ENCODE assay signal across 8 mouse cellular contexts in genomic region chr12:80945996-80946355, GRCm38 (mm10). TPM values are rescaled to one million over a fixed set of nuclear protein-coding genes. Genes with fewer than 3 reads are reported as not detected.
DNase-seq lines count a peak whose midpoint lies in the region; ATAC-seq and TF ChIP-seq lines count a peak whose summit lies in the region.

No protein-coding gene starts in this region.

- no peak for TF ChIP-seq CTCF in cortical plate, adult 2 months (IDR thresholded peaks at IDR 0.05; ENCODE audit: extremely low read depth, insufficient read depth, low read length)

- peak overlapping the region; percentile 93 for H3K4me3 ChIP-seq in cortical plate, adult 2 months (ENCODE audit: insufficient read depth, low read length)

- peak; percentile 85 for ATAC-seq in activated CD4-positive, CD25-positive, alpha-beta regulatory T cell, adult 4 months
- peak; percentile 80 for ATAC-seq in megakaryocyte-erythroid progenitor cell, adult 5-6 weeks (replicated peaks; ENCODE audit: low FRiP score, low TSS enrichment, poor library complexity, severe bottlenecking)

- peaks cover 5% of the 10 kb centered on the region for H3K4me1 ChIP-seq in cortical plate, adult 2 months (ENCODE audit: control insufficient read depth, insufficient read depth, low read length)

- peak; percentile 86 to 93 for DNase-seq in gastrocnemius, adult 8-10 months (ENCODE audit: low spot score in 2 of 2)
- DNase-seq in induced T-regulatory cell, adult 2 months (ENCODE audit: low read depth): peak; percentile 98
- peak; percentile 92 to 98 for DNase-seq in left cerebral cortex, postnatal 10 days (ENCODE audit: extremely low spot score in 1 of 2, low spot score in 2 of 2)
- peak; percentile 96 for DNase-seq in right cerebral cortex, postnatal 25 days
- peak; percentile 95 to 96 for DNase-seq in urinary bladder, postnatal 4 days (ENCODE audit: low spot score in 2 of 2)

- TF ChIP-seq POLR2A in cortical plate, adult 2 months (IDR thresholded peaks at IDR 0.05; ENCODE audit: extremely low read depth, insufficient read depth, low read length): no peak; the same call in 1 of the 2 replicates

- intact Hi-C loops in left cerebral cortex, postnatal 10 days (cut with DNase I): no loop called here

- peak overlapping the region; percentile 98 for H3K27ac ChIP-seq in cortical plate, adult 2 months (ENCODE audit: insufficient read depth, low read length)

RNA-seq across cellular contexts. Expression of gene Srsf5, which starts 0.7 kb away (rescaled TPM):
- polyA plus RNA-seq in activated CD4-positive, CD25-positive, alpha-beta regulatory T cell, adult 4 months (2017; shearing (Covaris generic)): 100 to 1,000 TPM; 438 to 465 TPM
- polyA plus RNA-seq in cortical plate, adult 2 months (2012; rRNA removed): 627 and 699 TPM in 2 replicates
- total RNA-seq in gastrocnemius, adult 8-10 months (2022): 100 to 1,000 TPM in 2 of 4 experiments, 10 to 100 TPM in 2; 48.9 to 134 (median 96.9) TPM
- 100 to 1,000 TPM; 338 to 355 TPM for total RNA-seq in left cerebral cortex, postnatal 10 days (2021)
- 313 and 330 TPM in 2 replicates for total RNA-seq in megakaryocyte-erythroid progenitor cell, adult 5-6 weeks (2014; fragmentation: Nextera tagmentation)
- 760 and 1,064 TPM in 2 replicates for total RNA-seq in megakaryocyte-erythroid progenitor cell, adult 5-6 weeks (2017)

RNA-seq across cellular contexts. Expression of gene Slc10a1, which starts 22.5 kb away (rescaled TPM):
- 1 to 10 TPM in 1 of 2 experiments, under 1 TPM in 1; 0.52 to 1.4 TPM for polyA plus RNA-seq in activated CD4-positive, CD25-positive, alpha-beta regulatory T cell, adult 4 months (2017; shearing (Covaris generic))
- polyA plus RNA-seq in cortical plate, adult 2 months (2012; rRNA removed): not detected in 2 replicates
- under 1 TPM in 1 of 4 experiments, not detected in 3; 0.16 TPM for total RNA-seq in gastrocnemius, adult 8-10 months (2022)
- total RNA-seq in left cerebral cortex, postnatal 10 days (2021): not detected
- not detected in 2 replicates for total RNA-seq in megakaryocyte-erythroid progenitor cell, adult 5-6 weeks (2014; fragmentation: Nextera tagmentation)
- 1.8 TPM in 1 of 2 replicates, not detected in the other for total RNA-seq in megakaryocyte-erythroid progenitor cell, adult 5-6 weeks (2017)

Comparison
In these comparisons a context has a peak if more than half of its experiments do, and no peak if none do; other contexts are left out.
1. Peak in every context shown above with its lines: DNase-seq, ATAC-seq, H3K4me3 ChIP-seq and H3K27ac ChIP-seq.